Mouse (Mus musculus) stomach, embryonic 15.5 days (tissue): Measurements from ENCODE around the gene Irx5. TPM values are rescaled to one million over a fixed set of nuclear protein-coding genes. Genes with fewer than 3 reads are reported as not detected.

Experiments used
- ATAC-seq: fragments of 200-750 bp; cut with Nextera tagmentation; 2 replicates; pipeline ENCODE4 v1.8.0; 2017; ENCODE audit warnings: low read depth, moderate number of reproducible peaks, moderate TSS enrichment; ENCODE audit not compliant: insufficient read depth, low FRiP score
- H3K27ac ChIP-seq: fragments of 300-500 bp; sonication (generic); 2 replicates; pipeline ENCODE4 v1.5.1; 2015; ENCODE audit warnings: mild to moderate bottlenecking, inconsistent platforms
- H3K27me3 ChIP-seq: fragments of 300-500 bp; sonication (generic); replicated peaks from 2 replicates; pipeline ENCODE4 v1.6.1; 2015; ENCODE audit warnings: inconsistent platforms
- H3K36me3 ChIP-seq: fragments of 300-500 bp; sonication (generic); 2 replicates; pipeline ENCODE4 v1.6.1; 2015; ENCODE audit warnings: inconsistent platforms
- H3K4me1 ChIP-seq: fragments of 300-500 bp; sonication (generic); 2 replicates; pipeline ENCODE4 v1.6.1; 2015; ENCODE audit warnings: inconsistent platforms
- H3K4me2 ChIP-seq: fragments of 300-500 bp; sonication (generic); 2 replicates; pipeline ENCODE4 v1.6.1; 2015; ENCODE audit warnings: mild to moderate bottlenecking, inconsistent platforms
- H3K4me3 ChIP-seq: fragments of 300-500 bp; sonication (generic); replicated peaks from 2 replicates; pipeline ENCODE4 v1.5.1; 2015; ENCODE audit warnings: inconsistent platforms
- H3K9ac ChIP-seq: fragments of 300-500 bp; sonication (generic); 2 replicates; pipeline ENCODE4 v1.6.1; 2015; ENCODE audit warnings: inconsistent platforms
- H3K9me3 ChIP-seq: fragments of 300-500 bp; sonication (generic); 2 replicates; pipeline ENCODE4 v1.6.1; 2016; ENCODE audit warnings: inconsistent platforms
- WGBS: fragments of 180-500 bp; shearing (Covaris S2); methylation state at CpG from one replicate; pipeline ENCODE4 v1.1.7; 2015; 5-methylcytosine and 5-hydroxymethylcytosine counted together
- polyA plus RNA-seq: library from polyadenylated mRNA; unstranded; fragments of >200 nt; fragmentation: Nextera tagmentation; extraction: Ambion mirVana; gene quantifications from 2 replicates; pipeline ENCODE4 v1.2.1, GENCODE M21; 2015

Irx5 gene
- polyA plus RNA-seq, 1 experiment from 2014 or later, result 3.5 TPM

DNA sequence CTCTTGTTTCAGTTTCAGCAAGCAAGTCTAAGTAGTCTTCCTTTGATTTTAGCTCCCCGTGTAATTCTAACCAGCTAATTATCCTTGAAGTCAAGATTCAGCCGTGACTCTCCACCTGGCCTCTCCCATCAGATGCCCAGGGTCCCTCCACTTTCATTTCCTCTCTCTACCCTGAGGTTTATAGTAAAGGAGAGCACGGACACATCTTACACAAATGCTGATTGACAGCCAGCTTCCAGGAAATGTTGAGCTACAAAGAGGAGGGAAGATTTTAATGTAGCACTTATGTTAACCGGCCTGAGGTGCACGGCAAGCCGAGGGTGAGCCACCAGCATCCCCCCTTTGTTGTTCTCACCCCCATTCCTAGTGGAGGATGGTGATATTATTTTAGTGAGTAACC lies 4.0 kb upstream of the Irx5 start:
- no peak overlapping the region for H3K4me3 ChIP-seq

DNA sequence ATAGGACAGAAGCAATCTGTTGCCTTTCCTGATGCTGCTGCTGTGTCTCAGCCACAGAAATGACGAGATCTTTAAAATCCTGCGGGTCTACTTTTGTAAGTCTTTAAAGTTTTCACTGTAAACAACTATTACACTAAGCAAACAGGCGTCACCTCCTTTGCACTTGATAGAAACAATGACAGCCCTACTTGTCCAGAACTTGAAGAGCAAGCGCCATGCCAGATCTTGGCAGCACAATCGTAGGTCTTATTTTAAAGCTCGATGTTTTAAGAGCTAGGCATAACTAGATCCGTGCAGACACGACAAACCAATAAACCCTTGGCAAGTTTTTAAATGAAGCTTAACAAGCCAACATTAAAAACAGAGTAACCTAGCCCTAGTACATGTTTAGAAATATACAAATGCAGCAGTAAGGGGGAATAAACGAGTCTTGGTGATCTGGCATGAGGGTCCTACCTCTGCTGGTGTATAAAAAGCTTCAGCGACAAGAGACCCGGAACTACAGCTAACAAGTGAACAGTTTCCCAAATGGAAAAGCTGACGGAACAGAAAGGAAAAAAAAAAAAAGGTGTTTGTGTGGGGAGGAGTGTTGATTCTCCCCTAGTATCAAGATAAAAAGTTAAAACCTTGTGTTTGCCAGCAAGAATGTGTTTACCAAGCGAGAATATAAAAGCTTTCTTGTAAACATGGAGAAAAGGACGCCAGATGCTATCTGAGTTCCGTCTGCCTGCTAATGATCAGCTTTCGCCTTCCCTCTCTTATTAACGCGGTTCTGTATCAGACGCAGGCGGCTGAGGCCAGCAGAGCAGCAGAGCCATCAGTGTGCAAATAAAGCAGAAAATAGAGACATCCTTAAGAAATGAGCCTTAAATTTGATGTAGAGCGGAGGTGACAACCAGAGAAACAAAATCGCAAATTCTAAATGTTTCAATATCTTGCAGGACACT lies 2.6 kb upstream of the Irx5 start:
- H3K9me3 ChIP-seq, result no peaks in the 10 kb centered on the region
- H3K4me2 ChIP-seq, result peak overlapping the region; percentile 75
- no peak for ATAC-seq
- H3K27me3 ChIP-seq, result peaks cover 65% of the 10 kb centered on the region
- no peaks in the 10 kb centered on the region for H3K36me3 ChIP-seq
- H3K4me3 ChIP-seq, result peak overlapping the region; percentile 76
- 7% methylated on average over 22 of the region's 22 CpGs for WGBS
- no peak overlapping the region for H3K9ac ChIP-seq
- H3K27ac ChIP-seq, result no peak overlapping the region
- H3K4me1 ChIP-seq, result peaks cover 30% of the 10 kb centered on the region

More for the DNA sequence above, 4.0 kb upstream of the Irx5 start:
- H3K4me1 ChIP-seq, result peaks cover 26% of the 10 kb centered on the region
- H3K27ac ChIP-seq, result no peak overlapping the region
- no peaks in the 10 kb centered on the region for H3K36me3 ChIP-seq
- H3K9ac ChIP-seq, result no peak overlapping the region
- WGBS, result 20% methylated on average over 6 of the region's 6 CpGs
- H3K27me3 ChIP-seq, result peaks cover 56% of the 10 kb centered on the region
- no peaks in the 10 kb centered on the region for H3K9me3 ChIP-seq
- ATAC-seq, result no peak
- no peak overlapping the region for H3K4me2 ChIP-seq

DNA sequence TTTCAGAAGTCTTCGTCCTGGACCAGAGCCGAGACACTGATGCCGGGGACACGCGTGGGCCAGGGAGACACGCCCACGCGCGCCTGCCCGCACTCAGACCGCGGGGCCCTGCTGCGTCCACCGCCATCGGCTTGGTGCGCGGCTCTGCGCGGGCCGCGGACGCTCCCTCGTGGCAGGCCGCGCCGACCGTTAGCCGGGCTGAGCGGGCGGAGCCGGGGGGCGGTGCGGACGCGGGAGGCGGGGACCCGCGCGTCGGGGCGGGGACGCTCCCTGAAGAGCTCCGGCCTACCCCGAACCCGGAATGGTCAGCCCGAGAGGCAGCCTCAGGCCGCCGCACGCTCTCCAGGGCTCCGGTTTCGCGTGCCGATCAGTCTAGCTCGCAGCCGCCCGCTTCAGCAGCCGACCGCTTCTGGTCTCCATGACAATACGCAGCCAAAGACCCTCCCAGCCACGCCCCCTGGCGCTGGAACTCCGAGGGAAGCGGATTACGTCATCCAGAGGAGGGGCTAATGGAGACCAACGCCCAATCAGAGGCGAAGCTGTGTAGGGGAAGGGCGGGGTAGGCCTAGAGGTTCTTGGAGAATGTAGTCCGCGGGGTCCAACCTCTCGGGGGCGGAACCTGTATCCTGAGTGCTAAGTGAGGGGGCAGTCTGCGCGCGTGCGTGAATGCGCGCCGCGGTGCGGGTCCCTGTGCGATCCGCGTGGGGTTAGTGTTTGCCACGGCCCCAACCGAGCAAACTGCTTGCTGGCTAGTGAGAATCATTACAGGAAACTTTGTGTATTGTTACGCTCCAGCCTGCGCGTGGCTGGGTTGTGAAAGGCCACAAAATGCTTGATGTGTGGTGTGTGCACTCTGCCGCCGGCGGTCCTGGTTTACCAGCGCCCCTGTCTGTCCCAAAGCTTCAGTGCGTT lies 1.5 kb upstream of the Irx5 start:
- Histone ChIP-seq H3K9ac (0 out of 2 replicates have a peak overlapping the region, but pooled peaks have one; percentile 19), H3K4me1 (peaks cover 37% of the 10 kb centered on the region), H3K4me2 (peak overlapping the region; percentile 75), H3K27me3 (peaks cover 69% of the 10 kb centered on the region), H3K9me3 (no peaks in the 10 kb centered on the region), H3K27ac (peak overlapping the region; percentile 85), H3K4me3 (peak overlapping the region; percentile 76), H3K36me3 (no peaks in the 10 kb centered on the region)
- ATAC-seq, result peak; percentile 96
- under 1% methylated on average over 92 of the region's 93 CpGs for WGBS

- Histone ChIP-seq H3K27ac (peak overlapping the region; percentile 74), H3K9me3 (no peaks in the 10 kb centered on the region), H3K4me2 (peak overlapping the region; percentile 75), H3K36me3 (no peaks in the 10 kb centered on the region), H3K4me3 (peak overlapping the region; percentile 76), H3K27me3 (peaks cover 74% of the 10 kb centered on the region), H3K9ac (no peak overlapping the region), H3K4me1 (peaks cover 37% of the 10 kb centered on the region)
- peak; percentile 9; the same call in 1 of the 2 replicates for ATAC-seq
- 2% methylated on average over 40 of the region's 40 CpGs for WGBS
Measured at GRCm38 (mm10) chr8:92356613-92357375, 631 bp upstream of the Irx5 start.

DNA sequence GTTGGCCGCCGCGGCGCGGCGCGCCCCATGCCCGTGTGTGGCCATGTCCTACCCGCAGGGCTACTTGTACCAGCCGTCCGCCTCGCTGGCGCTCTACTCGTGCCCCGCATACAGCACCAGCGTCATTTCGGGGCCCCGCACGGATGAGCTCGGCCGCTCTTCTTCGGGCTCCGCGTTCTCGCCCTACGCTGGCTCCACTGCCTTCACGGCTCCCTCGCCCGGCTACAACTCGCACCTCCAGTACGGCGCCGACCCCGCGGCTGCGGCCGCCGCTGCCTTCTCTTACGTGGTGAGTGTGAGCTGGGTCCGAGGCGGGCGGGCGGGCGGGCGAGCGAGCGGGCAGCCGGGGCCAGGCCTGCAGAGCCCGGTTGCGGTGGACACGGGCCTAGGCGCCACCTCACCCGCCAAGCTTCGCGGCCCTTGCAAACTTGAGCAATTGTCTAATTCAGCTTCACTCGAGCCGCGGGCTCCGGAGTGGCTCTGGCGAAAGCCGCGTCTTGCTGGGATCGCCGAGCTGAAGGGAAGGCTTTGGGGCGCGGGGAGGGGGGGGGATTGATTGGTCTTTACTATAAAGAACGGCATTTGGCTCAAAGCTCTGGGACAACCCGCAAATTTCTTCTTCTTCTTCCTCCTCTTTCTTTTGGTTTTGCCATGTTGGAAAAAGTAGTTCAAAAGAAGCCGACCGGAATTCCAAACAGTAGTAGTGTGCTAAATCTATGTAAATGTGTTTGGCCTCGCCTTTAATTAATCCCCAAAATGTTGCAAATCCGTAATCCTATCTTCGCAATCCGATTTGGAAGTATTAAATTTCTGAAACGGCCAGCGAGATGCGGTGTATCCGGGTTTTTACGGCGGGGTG lies 945 bp downstream of the Irx5 start:
- no peak for ATAC-seq
- Histone ChIP-seq H3K9me3 (no peaks in the 10 kb centered on the region), H3K4me1 (peaks cover 37% of the 10 kb centered on the region), H3K9ac (peak overlapping the region; percentile 1; the same call in 1 of the 2 replicates), H3K27ac (peak overlapping the region; percentile 58), H3K4me2 (peak overlapping the region; percentile 75), H3K27me3 (peaks cover 78% of the 10 kb centered on the region), H3K4me3 (peak overlapping the region; percentile 76), H3K36me3 (no peaks in the 10 kb centered on the region)
- WGBS, result 1% methylated on average over 79 of the region's 80 CpGs

DNA sequence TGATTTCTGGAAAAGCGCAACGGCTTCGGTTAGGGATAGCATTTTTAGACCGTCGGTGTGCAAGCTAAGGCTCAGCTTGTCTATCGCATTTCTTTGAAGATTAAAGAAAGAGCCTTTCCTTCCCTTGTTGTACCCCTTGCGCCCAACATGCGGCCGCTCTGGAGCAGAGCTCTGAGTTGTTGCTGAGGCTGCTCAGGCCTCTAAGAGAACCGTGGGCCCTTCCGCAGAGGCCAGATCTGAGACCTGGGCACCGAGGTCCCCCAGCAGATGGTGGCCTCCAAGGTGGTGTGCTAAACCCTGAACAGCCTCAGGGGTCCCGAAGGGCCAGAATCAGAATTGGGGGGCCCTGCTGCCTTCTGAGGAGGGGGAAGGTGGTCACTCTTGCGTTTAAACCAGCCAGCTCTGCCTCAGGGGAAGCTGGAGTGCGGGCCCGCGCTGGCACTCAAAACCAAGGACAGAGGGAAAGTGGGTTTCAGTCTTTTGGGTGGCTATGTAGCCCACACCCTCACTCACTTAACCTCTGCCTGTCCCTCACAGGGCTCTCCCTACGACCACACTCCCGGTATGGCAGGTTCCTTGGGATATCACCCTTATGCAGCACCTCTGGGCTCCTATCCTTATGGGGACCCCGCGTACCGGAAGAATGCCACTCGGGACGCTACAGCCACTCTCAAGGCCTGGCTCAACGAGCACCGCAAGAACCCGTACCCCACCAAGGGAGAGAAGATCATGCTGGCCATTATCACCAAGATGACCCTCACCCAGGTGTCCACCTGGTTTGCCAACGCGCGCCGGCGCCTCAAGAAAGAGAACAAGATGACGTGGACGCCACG lies 1.8 kb downstream of the Irx5 start:
- peaks cover 77% of the 10 kb centered on the region for H3K27me3 ChIP-seq
- no peak overlapping the region for H3K9ac ChIP-seq
- no peak for ATAC-seq
- 3% methylated on average over 35 of the region's 35 CpGs for WGBS
- H3K4me1 ChIP-seq, result peaks cover 37% of the 10 kb centered on the region
- peak overlapping the region; percentile 76 for H3K4me3 ChIP-seq
- H3K36me3 ChIP-seq, result no peaks in the 10 kb centered on the region
- peak overlapping the region; percentile 42 for H3K4me2 ChIP-seq
- H3K27ac ChIP-seq, result no peak overlapping the region
- no peaks in the 10 kb centered on the region for H3K9me3 ChIP-seq

DNA sequence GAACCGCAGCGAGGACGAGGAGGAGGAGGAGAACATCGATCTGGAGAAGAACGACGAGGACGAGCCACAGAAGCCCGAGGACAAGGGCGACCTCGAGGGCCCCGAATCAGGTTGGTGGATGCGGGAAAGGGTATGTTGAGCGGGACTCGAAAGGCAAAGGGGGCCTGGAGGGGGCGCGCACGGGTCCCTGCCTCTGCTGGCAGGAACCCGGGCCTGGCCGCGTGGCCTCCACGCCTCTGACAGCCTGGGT lies 2.3 kb downstream of the Irx5 start:
- H3K9ac ChIP-seq, result no peak overlapping the region
- under 1% methylated on average over 21 of the region's 21 CpGs for WGBS
- peaks cover 39% of the 10 kb centered on the region for H3K4me1 ChIP-seq
- no peaks in the 10 kb centered on the region for H3K9me3 ChIP-seq
- H3K27me3 ChIP-seq, result peaks cover 78% of the 10 kb centered on the region
- H3K27ac ChIP-seq, result no peak overlapping the region
- ATAC-seq, result no peak
- peak overlapping the region; percentile 42 for H3K4me2 ChIP-seq
- H3K4me3 ChIP-seq, result peak overlapping the region; percentile 76
- no peaks in the 10 kb centered on the region for H3K36me3 ChIP-seq

GRCm38 (mm10) chr8:92360083-92360861 lies 2.8 kb downstream of the Irx5 start:
- H3K4me1 ChIP-seq, result peaks cover 35% of the 10 kb centered on the region
- no peaks in the 10 kb centered on the region for H3K36me3 ChIP-seq
- peak overlapping the region; percentile 42 for H3K4me2 ChIP-seq
- no peaks in the 10 kb centered on the region for H3K9me3 ChIP-seq
- peaks cover 80% of the 10 kb centered on the region for H3K27me3 ChIP-seq
- 3% methylated on average over 77 of the region's 77 CpGs for WGBS
- H3K27ac ChIP-seq, result no peak overlapping the region
- ATAC-seq, result no peak
- H3K9ac ChIP-seq, result no peak overlapping the region
- H3K4me3 ChIP-seq, result peak overlapping the region; percentile 76

DNA sequence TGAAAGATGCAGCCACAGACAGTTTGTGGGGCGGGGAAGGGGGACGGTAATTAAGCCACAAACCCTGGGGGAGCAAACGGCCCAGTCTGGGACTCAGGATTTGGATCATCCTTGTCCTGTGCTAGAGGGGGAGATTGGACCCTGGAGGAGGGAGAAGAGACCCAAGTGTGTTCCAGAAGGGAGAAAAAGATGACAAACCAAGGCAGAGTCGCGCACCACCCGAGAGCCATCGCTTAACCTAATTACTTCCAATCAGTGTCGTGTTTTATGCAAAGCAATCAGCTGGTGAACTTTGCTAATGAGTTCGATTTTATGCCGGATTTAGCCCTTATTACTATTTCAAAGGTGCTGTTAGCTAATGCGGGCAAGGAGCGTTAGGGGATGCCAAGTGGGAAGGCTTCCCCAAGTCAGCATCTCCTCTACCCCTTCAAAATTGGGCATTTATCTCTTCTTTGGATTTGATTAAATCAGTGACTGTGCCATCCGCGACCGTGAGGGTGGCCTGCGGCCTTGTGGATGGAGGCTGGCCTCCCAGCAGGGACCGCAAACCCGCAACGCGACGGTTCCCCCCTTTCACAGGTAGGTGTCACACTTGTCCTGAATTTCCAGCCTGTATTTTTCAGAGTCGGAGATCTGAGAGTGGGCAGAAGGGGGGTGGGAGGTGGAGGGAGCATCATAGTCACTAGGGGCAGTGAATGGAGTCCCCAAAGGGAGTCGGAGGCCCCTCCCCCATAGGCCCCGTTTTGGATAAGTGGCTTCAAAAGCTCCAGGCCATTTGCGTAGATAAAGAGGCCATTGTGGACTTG lies 4.3 kb downstream of the Irx5 start:
- no peaks in the 10 kb centered on the region for H3K36me3 ChIP-seq
- WGBS, result 6% methylated on average over 25 of the region's 25 CpGs
- no peak overlapping the region; the same call in 1 of the 2 replicates for H3K4me3 ChIP-seq
- no peaks in the 10 kb centered on the region for H3K9me3 ChIP-seq
- peak overlapping the region; percentile 32; the same call in 1 of the 2 replicates for H3K4me2 ChIP-seq
- ATAC-seq, result no peak
- no peak overlapping the region for H3K9ac ChIP-seq
- H3K27ac ChIP-seq, result 0 out of 2 replicates have a peak overlapping the region, but pooled peaks have one; percentile 0
- peaks cover 88% of the 10 kb centered on the region for H3K27me3 ChIP-seq
- H3K4me1 ChIP-seq, result peaks cover 40% of the 10 kb centered on the region
